Mouse (Mus musculus) erythroblast, embryonic 14.5 days (primary cell): Measurements from ENCODE around the gene Wbp11.

ENCODE experiments used
- GATA1 ChIP-seq: IDR thresholded peaks from 2 replicates; pipeline ENCODE4 v1.6.1; 2012; ENCODE audit warnings: low read length, inconsistent platforms, mixed read lengths
- TAL1 ChIP-seq: IDR thresholded peaks from 3 replicates; pipeline ENCODE4 v1.6.1; 2012; ENCODE audit warnings: low read length, inconsistent platforms, mixed read lengths

DNA sequence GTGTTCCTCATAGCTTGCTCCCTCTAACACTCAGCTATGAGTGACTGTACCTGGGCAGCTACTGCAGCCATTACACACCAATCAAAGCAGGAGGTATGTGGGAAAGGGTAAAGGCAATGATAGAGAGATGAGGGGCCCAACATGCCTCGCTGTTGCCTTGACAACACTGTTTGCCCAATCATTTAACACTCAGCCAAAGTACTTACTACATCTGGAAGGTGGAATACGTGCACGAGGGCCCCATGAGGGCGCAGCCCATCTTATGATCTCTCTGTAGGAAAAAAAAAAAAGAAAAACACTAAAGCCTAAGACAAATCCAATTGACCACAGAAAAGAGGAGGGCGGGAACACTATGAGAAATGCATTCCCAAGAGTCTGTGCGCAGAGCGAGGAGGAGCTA, 58.2 kb downstream of the Wbp11 start:
- TF ChIP-seq GATA1 (no peak), TAL1 (no peak)
